ENCODE assay signal across 12 mouse cellular contexts in the genomic region with DNA sequence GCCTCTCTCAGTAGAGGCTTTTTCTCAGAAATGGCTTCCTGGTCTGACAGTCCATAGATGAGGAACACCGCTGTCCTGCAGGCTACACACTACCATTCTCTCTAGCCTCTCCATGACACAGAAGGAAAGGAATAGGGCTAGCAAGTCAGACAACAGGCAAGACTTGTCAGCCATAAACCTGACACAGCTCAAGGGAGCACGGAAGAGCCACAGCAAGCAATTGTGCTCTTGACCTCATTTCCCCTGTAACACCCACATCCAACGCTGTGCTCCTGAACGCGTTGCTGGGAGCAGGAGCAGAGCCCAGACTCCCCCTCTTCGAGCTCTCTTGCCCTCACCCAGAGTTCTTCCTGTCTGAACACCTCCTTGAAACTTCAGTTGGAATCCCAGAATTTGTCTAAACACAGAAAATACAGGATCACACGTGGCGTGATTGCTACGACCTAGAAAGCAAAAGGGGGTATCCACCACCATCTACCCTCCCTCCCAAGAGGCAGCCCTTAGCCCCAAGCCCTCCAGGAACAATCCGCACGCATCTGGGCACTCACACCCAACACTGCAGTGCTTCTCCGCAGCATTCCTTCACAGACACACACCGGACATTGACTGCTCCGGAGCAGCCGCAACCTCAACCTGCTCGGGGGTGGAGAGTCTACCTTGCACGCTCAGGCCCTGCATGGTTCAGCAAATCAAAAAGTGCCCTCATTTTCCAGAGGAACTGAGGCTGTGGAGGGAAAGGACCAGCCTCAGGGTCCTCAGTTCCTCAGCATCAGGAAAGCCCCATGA. TPM values are rescaled to one million over a fixed set of nuclear protein-coding genes. Genes with fewer than 3 reads are reported as not detected.
DNase-seq lines count a peak whose midpoint lies in the region; ATAC-seq and TF ChIP-seq lines count a peak whose summit lies in the region.
"Had no signal": no experiment of that assay in that cellular context is flagged by ENCODE, and none has a peak within 500 bp of the region (broad histone marks: within the 10 kb centered on the region; RNA-seq: fewer than 3 reads in every experiment).

No protein-coding gene starts in this region.

- TF ChIP-seq POLR2A in lung, adult 2 months (IDR thresholded peaks at IDR 0.05; ENCODE audit: borderline replicate concordance, extremely low read depth, low read depth, low read length), result no peak

- no peaks in the 10 kb centered on the region for H3K9me3 ChIP-seq in hindbrain, embryonic 11.5 days (ENCODE audit: control insufficient read depth, low read length)
- no peaks in the 10 kb centered on the region for H3K9me3 ChIP-seq in midbrain, embryonic 13.5 days
- H3K9me3 ChIP-seq in heart, embryonic 11.5 days (replicated peaks; ENCODE audit: control insufficient read depth, low read length), result no peaks in the 10 kb centered on the region

- H3K27ac ChIP-seq in hindbrain, embryonic 11.5 days (ENCODE audit: low read depth, low read length), result peak overlapping the region; percentile 94
- peak overlapping the region; percentile 96 for H3K27ac ChIP-seq in midbrain, embryonic 13.5 days
- no peak overlapping the region for H3K27ac ChIP-seq in heart, embryonic 11.5 days (ENCODE audit: low read depth, low read length)

- no peak overlapping the region for H3K4me3 ChIP-seq in hindbrain, embryonic 11.5 days (ENCODE audit: low read depth, low read length)
- H3K4me3 ChIP-seq in midbrain, embryonic 13.5 days (replicated peaks), result no peak overlapping the region
- no peak overlapping the region for H3K4me3 ChIP-seq in lung, adult 2 months (replicated peaks; ENCODE audit: extremely low read depth, low read depth, low read length)
- no peak overlapping the region for H3K4me3 ChIP-seq in heart, embryonic 11.5 days (ENCODE audit: low read depth, low read length)

- ATAC-seq in cerebellum, adult (ENCODE audit: insufficient number of reproducible peaks, low FRiP score, low TSS enrichment), result no peak
- peak; percentile 26 for ATAC-seq in hindbrain, embryonic 11.5 days (ENCODE audit: low FRiP score)
- ATAC-seq in midbrain, embryonic 13.5 days, result peak; percentile 8
- no peak for ATAC-seq in activated CD4-positive, CD25-positive, alpha-beta regulatory T cell, adult 4 months
- no peak for ATAC-seq in heart, embryonic 11.5 days (replicated peaks; ENCODE audit: insufficient number of reproducible peaks, low FRiP score, low TSS enrichment)

- peak; percentile 32 for DNase-seq in cerebellum, adult 9-11 months
- DNase-seq in Muller cell, postnatal 12 days (ENCODE audit: inconsistent ontology term), result peak; percentile 41
- no peak for DNase-seq in hindbrain, embryonic 11.5 days (ENCODE audit: low spot score)
- no peak for DNase-seq in lung, adult 2 months
- DNase-seq: adrenal gland, postnatal 10 days; gastrocnemius, postnatal 25 days; lung, postnatal 36 days had no signal

- H3K9ac ChIP-seq in hindbrain, embryonic 11.5 days (ENCODE audit: low read depth, low read length), result peak overlapping the region; percentile 44
- H3K9ac ChIP-seq in midbrain, embryonic 13.5 days (replicated peaks), result no peak overlapping the region; the same call in 1 of the 2 replicates
- no peak overlapping the region for H3K9ac ChIP-seq in heart, embryonic 11.5 days (ENCODE audit: low read depth, low read length)

- no peaks in the 10 kb centered on the region for H3K36me3 ChIP-seq in hindbrain, embryonic 11.5 days (ENCODE audit: control insufficient read depth, insufficient read depth, low read length)
- H3K36me3 ChIP-seq in midbrain, embryonic 13.5 days, result peaks cover 46% of the 10 kb centered on the region
- no peaks in the 10 kb centered on the region for H3K36me3 ChIP-seq in heart, embryonic 11.5 days (ENCODE audit: control insufficient read depth, insufficient read depth, low read length)

- H3K4me2 ChIP-seq in hindbrain, embryonic 11.5 days (replicated peaks; ENCODE audit: low read depth, low read length), result 0 out of 2 replicates have a peak overlapping the region, but pooled peaks have one; percentile 11
- H3K4me2 ChIP-seq in midbrain, embryonic 13.5 days (replicated peaks), result 0 out of 2 replicates have a peak overlapping the region, but pooled peaks have one; percentile 9
- no peak overlapping the region for H3K4me2 ChIP-seq in heart, embryonic 11.5 days
- H3K4me2 ChIP-seq: liver, embryonic 11.5 days had no signal

- H3K27me3 ChIP-seq in hindbrain, embryonic 11.5 days (ENCODE audit: control insufficient read depth, insufficient read depth, low read length), result no peaks in the 10 kb centered on the region; the same call in 1 of the 2 replicates
- H3K27me3 ChIP-seq in midbrain, embryonic 13.5 days, result peaks cover 35% of the 10 kb centered on the region
- peaks cover 59% of the 10 kb centered on the region for H3K27me3 ChIP-seq in heart, embryonic 11.5 days (ENCODE audit: control insufficient read depth, insufficient read depth, low read length)

- H3K4me1 ChIP-seq in hindbrain, embryonic 11.5 days (replicated peaks; ENCODE audit: control insufficient read depth, insufficient read depth, low read length), result peaks cover 46% of the 10 kb centered on the region
- H3K4me1 ChIP-seq in midbrain, embryonic 13.5 days (replicated peaks), result peaks cover 87% of the 10 kb centered on the region
- H3K4me1 ChIP-seq in lung, adult 2 months (ENCODE audit: control insufficient read depth, insufficient read depth, low read length), result no peaks in the 10 kb centered on the region
- no peaks in the 10 kb centered on the region for H3K4me1 ChIP-seq in heart, embryonic 11.5 days (ENCODE audit: control insufficient read depth, insufficient read depth, low read length)

- TF ChIP-seq CTCF in lung, adult 2 months (IDR thresholded peaks at IDR 0.05; ENCODE audit: insufficient read depth, low read length), result no peak

- WGBS in hindbrain, embryonic 11.5 days, result 38% methylated on average over 17 of the region's 17 CpGs
- WGBS in midbrain, embryonic 13.5 days, result 37% methylated on average over 17 of the region's 17 CpGs
- 32% methylated on average over 17 of the region's 17 CpGs for WGBS in lung, adult 2 months
- 46% methylated on average over 17 of the region's 17 CpGs for WGBS in heart, embryonic 11.5 days (ENCODE audit: insufficient replicate concordance)

RNA-seq across cellular contexts. Expression of a gene that starts 24.1 kb away (rescaled TPM):
- 0.13 and 0.25 TPM in 2 replicates for polyA plus RNA-seq in hindbrain, embryonic 11.5 days (2014; fragmentation: Nextera tagmentation; extraction: Ambion mirVana)
- polyA plus RNA-seq in midbrain, embryonic 13.5 days (2015; fragmentation: Nextera tagmentation; extraction: Ambion mirVana), result 0.12 TPM in 1 of 2 replicates, not detected in the other
- not detected for polyA plus RNA-seq in activated CD4-positive, CD25-positive, alpha-beta regulatory T cell, adult 4 months (2017; shearing (Covaris generic))
- polyA plus RNA-seq in lung, adult 2 months (2012; rRNA removed), result 8.2 and 14.5 TPM in 2 replicates
- polyA plus RNA-seq in heart, embryonic 11.5 days (2014; fragmentation: Nextera tagmentation; extraction: Ambion mirVana), result 0.10 TPM in 1 of 2 replicates, not detected in the other

RNA-seq across cellular contexts. Expression of a gene that starts 56.6 kb away (rescaled TPM):
- 0.20 and 0.49 TPM in 2 replicates for polyA plus RNA-seq in hindbrain, embryonic 11.5 days (2014; fragmentation: Nextera tagmentation; extraction: Ambion mirVana)
- polyA plus RNA-seq in midbrain, embryonic 13.5 days (2015; fragmentation: Nextera tagmentation; extraction: Ambion mirVana), result 0.16 TPM in 1 of 2 replicates, not detected in the other
- polyA plus RNA-seq in activated CD4-positive, CD25-positive, alpha-beta regulatory T cell, adult 4 months (2017; shearing (Covaris generic)), result not detected
- 0.40 and 0.49 TPM in 2 replicates for polyA plus RNA-seq in lung, adult 2 months (2012; rRNA removed)
- 0.31 TPM in 1 of 2 replicates, not detected in the other for polyA plus RNA-seq in heart, embryonic 11.5 days (2014; fragmentation: Nextera tagmentation; extraction: Ambion mirVana)

Comparison
In these comparisons a context has a peak if more than half of its experiments do, and no peak if none do; other contexts are left out.
1. DNase-seq: peak in cerebellum, adult 9-11 months (single experiment) and Muller cell, postnatal 12 days (single experiment); none in hindbrain, embryonic 11.5 days (single experiment) and lung, adult 2 months (single experiment).
2. ATAC-seq: peak in hindbrain, embryonic 11.5 days (single experiment) and midbrain, embryonic 13.5 days (single experiment); none in cerebellum, adult (single experiment), activated CD4-positive, CD25-positive, alpha-beta regulatory T cell, adult 4 months (single experiment) and heart, embryonic 11.5 days (single experiment).